Mouse (Mus musculus) induced T-regulatory cell, adult 2 months (primary cell): ENCODE measurements around the gene Alad.

Source experiments
- DNase-seq: peaks from one replicate; pipeline ENCODE4 v3.0.0-alpha.2; 2012; ENCODE audit warnings: low read depth

Gene Alad

DNA sequence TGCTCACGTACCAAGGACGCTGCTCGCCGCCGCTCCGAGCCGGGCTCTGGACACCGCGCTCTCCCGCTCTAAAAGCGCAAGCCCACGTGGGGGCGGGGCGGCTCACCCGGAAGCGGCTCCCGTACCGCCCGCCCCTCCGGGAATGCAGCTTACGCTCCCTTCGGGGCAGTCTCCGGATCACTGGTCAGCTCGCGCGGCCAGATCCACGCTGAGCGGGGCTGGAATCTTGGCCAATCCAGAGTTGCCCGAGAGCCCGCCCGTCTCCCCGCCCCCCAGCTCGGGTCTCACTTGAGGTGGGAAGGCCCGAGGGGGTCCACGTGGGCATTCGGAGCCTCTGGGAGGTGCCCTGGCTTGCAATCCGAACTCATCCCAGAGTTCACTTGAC, at the start of gene Alad:
Gene Alad, minus strand, starts transcription at position 70 of the 385 bp plus-strand sequence.
- peak; percentile 86 for DNase-seq

DNA sequence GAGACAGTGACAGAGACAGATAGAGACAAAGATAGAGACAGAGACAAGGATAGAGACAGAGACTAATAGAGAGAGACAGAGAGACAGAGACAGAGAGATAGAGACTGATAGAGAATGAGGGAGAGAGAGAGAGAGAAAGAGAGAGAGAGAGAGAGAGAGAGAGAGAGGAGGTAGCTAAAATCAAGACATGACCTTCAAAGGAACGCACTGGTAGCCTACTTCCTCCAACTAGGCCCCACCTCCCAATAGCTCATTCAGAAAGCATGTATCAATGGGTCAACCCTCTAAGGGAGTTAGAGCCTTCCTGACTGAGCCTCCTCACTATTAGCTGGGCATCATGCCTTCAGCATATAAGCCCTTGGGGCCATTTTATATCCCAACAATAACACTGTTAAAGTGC, 48.6 kb upstream of the Alad start:
- no peak for DNase-seq

DNA sequence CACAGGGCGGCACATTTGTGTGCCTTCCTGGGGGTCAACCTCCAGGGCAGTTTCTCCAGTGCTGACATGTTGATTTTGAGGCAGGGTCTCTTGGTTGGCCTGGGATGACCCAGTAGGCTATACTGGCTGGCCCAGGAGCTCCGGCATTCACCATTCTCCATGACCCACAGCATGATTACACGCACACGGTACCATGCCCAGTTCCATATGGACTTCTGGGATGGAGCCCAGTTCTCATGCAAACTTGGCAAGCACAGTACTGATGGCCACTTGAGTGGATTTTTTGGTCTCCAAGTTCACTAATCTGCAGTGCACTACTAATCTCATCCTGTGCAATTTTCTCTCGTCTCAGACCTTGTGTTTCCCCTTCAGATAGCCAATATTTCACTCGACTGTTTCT, 48.0 kb upstream of the Alad start:
- no peak for DNase-seq

DNA sequence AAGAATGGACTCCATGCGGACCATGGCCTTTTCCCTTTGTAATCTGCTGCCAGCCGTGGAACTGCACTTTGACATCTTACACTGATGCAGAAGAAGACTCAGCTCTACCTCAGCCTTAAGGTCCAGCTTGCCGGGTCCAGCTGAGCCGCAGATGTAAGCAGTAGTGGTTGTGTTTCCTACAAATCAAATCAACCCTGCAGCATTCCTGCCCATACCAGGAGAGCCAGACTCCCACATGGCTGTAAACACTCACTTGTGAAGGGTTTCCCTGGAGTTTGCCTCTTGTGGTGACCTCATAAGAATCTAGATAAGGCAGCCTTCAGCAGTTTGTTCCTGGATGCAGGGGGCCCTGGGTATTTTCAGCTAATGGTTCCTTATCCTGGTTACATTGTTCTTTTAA, 46.8 kb upstream of the Alad start:
- DNase-seq: no peak

DNA sequence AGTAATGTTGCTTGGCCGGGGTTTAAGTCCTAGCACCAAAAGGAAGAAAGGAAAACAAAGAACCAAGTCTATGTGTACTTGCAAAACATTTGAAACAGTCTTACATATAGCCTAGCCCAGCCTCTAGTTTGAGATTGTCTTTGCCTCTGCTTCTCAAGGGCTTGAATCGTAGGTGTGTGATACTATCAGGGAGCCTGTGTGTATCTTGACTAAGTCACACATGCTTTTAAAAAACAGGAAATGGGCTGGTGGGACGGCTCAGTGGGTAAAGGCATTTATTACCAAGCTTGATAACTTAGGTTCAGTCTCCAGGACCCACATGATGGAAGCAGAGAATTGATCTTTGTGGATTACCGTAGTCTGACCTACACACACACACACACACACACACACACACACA, 42.3 kb upstream of the Alad start:
- DNase-seq: peak; percentile 84

DNA sequence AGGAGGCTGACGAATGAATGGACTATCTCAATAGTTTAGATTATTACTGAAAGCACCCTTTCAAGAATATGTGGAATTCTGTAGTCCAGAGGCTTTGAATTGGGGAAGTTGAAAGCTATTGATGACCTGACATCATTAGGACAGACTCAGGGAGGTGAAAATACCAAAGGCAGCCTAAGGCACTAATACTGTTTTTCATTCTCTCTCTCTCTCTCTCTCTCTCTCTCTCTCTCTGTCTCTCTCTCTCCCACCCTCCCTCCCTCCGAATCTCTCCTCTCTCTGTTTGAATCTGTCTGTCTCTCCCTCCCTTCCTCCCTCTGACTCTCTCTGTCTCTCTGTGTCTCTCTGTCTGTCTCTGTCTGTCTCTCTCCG, 41.9 kb upstream of the Alad start:
- DNase-seq: no peak

DNA sequence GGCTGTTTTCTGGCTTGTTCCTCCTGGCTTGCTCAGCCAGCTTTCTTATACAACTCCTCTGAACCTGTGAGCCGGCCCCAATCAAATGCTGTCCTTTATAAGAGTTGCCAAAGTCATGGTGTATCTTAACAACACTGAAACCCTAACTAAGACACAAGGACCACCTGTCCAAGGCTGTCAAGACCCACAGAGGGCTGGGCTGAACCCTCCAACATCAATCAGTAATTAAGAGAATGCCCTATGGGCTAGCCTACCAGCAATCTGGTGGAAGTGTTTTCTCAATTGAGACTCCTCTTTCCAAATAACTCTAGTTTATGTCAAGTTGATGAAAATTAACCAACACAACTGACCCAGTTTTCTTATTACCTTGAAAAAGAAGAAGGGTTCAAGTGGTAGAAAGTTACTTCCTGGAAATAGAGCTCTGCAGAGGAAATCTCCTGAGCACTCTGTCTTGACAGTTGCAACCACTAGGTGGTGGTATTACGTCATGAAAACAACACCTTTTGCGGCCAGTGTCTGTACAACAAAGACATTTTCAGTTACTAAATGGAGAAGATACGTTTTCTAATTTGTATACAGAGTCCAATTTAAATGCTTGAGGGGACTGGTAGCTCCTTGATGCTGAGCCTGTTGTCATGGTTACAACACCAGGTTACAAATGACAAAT, 41.4 kb upstream of the Alad start:
- DNase-seq: peak; percentile 96

DNA sequence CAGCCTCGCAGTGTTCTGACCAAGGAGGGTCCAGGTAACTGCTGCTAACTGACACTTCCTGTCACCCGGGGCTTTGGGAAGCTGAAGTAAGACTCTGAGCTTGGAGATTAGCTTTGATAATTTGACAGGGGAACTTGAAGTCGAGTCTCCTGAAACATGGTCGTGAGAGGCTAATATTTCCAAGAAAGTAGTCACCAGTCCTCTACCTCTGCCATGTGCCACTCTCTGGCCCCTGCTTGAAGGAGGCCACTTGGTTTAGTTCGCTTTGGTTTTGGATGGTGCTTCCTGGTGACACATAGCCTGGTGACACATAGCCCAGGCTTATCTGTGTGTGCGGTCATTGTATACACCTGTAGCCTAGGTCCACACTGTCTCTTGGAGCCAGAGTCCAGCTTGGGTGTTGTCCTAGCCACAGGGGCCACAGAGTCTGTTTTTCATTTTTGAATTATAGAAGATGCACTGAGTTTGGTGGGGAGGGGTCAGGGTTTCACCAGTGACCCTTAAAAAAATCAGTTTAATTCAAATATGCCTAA, 40.1 kb upstream of the Alad start, which contains the start of gene Rgs3:
Gene Rgs3, plus strand, starts transcription at position 51 of the 533 bp plus-strand sequence.
- DNase-seq: no peak

DNA sequence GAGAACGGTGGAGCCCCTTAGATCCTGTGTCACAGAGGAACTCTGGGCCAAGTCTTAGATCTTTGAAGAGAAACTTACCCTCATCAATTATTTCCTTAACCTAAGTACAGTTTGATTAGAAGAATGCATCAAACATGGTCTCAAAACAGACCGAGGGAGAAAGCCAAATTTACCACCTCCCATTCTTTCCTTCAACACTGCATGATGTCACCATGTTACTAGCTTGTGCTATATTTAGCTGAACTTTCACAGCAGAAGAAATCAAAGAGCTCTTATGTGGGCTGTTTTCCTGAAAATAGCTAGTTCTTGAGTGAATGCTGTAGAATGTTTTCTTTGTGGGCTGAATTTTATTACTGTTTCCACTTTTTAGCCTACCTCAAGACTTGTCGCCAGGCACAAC, 37.7 kb upstream of the Alad start:
- DNase-seq: no peak

DNA sequence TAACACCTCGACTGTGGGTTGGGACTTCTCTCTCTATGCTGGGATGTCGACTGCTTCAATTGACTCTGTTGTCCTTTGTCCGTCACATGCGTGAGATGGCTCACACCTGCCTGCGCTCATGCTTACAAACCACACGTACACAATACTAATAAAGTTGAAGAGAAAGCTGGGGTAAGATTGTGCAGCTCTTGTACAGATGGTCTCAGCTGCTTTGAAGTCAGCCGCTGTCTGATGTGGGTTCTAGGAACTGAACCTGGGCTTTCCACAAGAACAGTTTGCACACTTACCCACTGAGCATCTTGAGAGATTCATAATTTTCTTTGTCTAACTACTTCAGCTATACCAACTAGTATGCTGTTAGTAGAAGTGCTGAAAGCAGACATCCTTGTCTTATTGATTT, 32.2 kb upstream of the Alad start:
- peak; percentile 35 for DNase-seq

DNA sequence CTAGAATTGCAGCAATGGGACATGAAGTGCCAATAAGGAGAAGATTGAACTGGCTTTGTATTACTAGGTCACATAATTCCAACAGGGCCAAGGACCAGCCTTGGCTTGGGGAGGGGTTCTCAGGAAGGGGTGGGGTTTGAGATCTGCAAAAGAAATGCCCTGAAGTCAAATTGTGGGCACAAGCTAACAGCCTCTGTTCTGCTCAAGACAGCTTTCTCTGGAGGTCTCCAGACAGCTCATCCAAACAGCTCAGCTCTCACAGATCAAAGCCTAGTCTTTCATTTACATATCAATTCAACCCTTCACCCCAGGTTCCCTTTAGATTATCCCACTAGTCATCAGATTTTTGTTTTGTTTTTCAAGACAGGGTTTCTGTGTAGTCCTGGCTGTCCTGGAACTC, 25.1 kb upstream of the Alad start:
- no peak for DNase-seq

DNA sequence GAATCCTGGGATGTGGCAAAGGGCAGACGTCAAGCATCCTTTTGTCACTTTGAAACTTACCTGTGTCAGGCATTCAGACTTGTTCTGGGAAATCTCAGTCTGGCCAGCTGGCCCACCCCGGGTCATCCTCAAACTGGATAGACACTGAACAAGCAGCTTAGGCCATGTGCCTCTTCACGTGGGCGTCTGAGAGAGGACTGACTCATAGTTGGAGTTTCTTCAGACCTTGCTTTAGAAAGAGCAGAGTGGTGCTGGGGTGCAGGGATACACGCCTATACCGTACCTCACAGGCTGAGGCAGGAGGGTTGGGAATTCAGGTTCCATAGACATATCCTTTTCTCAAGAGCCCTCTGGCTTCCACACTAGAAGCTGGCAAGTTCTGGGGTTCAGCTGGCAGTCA, 24.1 kb upstream of the Alad start:
- DNase-seq: no peak

DNA sequence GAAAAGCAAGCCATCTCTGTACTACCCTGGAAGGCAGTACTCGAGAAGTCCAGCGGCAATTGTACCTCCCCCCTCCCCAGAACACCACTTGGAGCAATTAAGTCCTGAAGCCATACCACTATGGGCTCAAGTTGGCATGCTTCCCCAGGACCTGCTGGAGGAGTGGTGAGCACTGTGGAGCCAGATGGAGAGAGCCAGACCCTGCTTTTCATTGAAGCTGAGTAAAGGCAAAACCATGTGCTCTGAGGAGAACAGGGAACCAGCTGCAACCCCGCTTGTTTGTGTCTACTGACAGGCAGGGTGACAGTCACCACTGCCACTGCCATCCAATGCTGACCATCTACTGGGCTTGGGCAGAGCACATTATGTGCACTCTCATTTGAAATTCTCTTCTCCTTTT, 22.1 kb upstream of the Alad start:
- no peak for DNase-seq

DNA sequence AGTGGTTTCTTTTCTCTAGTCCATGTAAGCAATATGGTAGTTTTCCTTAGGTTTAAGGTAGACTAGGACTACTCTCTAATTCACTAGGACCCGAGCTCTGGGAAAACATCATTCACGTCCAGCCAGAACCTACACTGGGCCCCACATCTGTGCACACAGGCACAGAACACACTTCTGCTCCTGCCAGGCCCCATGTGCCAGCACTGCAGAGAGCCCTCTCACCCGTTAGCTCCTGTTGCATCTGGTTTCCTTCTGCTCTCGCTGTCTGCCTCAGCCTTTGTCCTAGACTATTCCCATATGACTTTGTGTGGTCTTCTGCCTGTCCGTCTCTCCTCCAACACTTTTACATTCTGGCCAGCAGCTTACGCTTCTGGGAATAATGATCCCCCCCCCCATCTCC, 14.0 kb upstream of the Alad start:
- no peak for DNase-seq

DNA sequence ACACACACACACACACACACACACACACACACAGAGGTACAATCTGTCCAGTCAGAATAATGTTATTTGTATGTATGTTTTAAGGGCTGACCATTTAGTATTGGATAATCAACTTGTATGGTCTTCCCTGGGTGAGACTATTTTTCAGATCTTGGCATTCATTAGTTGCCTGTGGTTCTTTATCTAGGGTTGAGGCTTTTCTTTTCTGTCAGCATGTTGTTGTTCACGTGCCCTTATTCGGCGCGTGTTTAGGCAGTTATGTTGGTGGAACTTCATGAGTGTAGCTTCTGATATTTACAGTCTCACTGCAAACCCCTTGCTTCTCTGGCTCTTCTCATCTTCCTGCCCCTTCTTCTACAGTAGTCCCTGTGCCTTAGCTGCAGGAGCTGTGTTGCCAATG, 7.9 kb upstream of the Alad start:
- no peak for DNase-seq

DNA sequence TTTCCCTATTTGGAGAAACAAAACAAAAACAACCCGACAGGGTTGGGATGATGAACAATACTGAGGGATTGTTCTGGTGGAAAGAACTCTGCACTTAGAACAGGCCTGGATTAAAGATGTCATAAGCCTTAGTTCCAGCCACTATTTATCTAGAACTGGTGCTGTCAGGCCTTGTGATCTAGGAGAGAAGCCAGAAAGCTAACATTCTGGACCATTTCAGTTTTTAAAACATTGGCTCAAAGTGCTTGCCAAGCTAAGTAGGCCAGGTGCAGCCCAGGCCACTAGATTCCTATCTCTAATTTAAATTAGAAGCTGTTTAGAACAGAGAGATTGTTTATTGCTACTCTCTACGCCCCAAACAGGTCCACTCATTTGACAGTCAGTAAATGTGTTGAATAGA, 6.5 kb upstream of the Alad start:
- no peak for DNase-seq

DNA sequence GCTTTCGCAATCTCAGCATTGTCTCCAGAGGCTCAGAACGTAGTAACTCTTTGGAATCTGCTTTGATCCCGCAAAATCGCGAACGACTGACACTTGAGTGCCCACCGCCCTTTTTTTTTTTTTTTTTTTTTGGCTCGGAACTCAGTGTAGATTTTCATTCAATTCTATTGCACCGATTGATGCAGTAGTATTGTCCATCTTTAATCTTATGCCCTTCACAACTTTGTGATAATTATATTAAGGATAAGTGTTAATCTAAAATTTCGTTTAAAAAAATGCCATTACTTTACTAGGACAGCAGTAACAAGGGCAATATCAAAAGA, 5.7 kb upstream of the Alad start:
- no peak for DNase-seq

DNA sequence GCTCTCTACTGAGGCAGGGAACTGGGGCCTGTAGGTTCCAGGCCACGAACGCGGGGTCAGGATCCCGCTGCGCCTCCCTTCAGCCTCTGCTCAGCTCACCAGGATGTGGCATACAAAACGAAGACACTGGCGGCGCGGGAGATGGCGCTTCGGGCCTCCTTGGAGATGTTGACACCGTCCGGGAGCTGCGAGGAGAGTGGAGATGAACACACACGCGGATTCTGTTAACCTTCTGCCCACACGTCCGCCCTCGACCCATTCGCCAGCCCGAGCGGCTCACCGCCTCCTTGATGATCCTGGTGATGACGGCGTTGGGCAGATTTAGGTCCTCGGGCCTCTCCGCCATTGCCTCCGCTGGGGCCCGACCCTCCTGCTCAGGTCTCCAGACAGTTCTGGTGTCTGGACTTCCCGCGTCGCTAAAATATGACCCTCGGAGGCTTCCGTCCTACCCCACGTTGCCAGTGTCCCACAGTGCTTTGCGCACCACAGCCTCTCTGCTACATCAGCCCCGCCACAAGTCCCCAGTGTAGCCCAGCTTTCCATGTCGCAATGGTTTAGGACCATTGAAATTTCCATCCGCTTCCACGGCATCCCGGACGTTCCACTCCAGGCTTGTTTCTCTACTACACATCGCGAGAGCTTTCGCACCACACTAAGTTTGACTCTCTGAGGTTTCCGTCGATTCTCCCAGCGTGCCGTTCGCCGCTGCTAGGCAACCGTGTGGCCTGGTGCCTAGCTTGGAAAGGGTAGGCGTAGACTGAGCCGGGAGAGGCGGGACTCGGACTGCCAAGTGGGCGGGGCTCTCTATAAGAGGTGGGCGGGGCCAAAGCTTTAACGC, 5.2 kb upstream of the Alad start, which contains the start of the genes Pole3 and 4933430I17Rik:
Gene Pole3, minus strand, starts transcription at position 418 of the 838 bp plus-strand sequence.
Gene 4933430I17Rik, plus strand, starts transcription at position 719 of the 838 bp plus-strand sequence.
- peak; percentile 99 for DNase-seq

DNA sequence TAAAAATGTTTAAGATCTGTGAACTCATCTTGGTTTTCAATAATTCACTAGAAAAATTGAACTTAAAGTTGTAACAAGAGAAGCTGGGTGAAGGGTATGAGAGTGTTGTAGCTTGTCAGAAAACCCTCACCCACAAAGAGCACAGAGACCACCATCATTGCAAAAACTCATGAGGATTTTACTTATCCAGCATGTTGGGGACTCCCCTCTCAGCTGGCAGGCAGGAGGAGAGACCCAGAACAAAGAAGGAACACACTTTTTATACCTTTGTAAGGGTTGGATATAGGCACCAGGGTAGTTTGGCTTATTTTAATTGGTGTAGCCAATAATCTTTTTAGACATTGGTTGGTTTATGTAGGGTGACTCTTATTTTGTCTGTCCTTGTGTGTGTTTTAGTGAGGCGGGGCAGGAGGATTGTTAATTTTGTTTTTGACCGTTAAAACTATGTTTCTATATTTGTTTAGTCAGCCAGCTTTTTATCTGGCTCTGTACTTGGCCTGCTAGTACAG, 1.2 kb upstream of the Alad start:
- no peak for DNase-seq

DNA sequence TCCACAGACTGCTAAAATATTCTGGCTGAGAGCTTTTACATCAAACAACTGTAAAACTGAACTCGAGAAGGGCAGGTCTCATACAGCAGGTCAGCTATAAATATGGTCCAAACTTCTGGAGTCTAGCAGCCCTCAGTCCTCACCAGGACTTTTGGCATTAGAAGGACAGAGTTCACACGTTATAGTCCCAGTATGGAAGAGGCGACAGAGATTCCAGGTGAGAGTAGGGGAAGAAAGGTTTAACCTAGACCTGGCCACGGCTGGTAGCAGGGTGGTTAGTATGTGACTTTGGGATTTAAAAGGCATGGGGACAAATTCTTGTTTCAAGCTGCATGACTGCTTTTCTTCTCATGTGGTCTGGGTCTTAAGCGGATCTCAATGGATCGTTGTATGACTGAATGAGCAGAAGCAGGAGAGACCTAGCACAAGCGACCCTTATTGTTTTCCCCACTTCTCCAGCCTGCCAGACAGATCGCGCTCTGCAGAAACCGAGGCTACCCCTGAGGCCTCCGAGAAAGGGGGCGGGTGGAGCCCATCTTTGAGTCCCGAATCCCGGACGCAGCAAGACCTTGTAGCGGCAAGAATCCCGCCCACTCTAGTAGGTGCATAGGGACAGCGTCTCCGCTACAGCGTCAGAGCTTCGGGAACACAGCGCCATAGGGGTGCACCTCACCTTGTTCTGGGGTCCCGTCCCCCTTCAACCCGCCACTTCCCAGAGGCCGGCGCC, 433 bp downstream of the Alad start:
- DNase-seq: no peak

DNA sequence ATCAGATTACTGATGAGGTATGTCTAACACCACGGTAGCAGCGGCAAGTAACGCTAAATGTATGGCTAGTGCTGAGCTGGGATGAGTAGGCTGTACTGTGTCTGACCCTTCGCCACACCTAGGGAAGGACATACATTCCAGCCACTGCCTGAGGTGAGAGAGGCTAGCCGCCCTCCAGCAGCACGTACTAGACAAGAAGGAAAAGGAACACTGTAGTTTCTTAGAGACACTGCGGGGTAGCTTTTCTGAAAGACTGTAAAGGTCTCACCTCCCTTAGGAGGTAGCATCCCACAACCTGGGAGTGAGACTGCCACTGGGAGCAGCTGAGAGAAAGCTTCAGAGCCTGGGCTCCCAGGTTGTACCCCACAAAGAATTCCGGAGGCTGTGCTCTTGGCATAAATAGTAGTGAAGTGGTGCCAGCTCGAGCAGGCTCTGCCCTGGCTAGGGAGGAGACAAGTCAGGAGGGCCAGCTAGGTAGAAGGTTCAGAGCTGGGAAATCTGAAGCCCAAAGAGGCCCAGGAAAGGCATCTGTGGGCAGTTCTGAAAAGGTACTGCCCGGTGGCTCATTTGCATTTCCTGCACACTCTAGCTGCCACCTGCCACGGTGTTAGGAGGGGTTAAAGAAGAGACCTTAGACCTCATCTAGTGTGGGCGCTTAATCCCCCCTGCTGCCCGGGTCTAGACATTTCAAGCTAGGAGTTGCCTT, 1.1 kb downstream of the Alad start:
- DNase-seq: peak; percentile 60
